Mouse (Mus musculus) gastrocnemius, postnatal 25 days (tissue): Measurements from ENCODE around the gene C2cd4c. TPM values are rescaled to one million over a fixed set of nuclear protein-coding genes. Genes with fewer than 3 reads are reported as not detected.

Experiments
- DNase-seq: peaks from one replicate; pipeline ENCODE4 v3.0.0; 2022
- long read RNA-seq, 2 experiments: library from polyadenylated mRNA; stranded (forward); transcript quantifications; one replicate each; pipeline ENCODE4 v2.0.0; 2021
- total RNA-seq, 2 experiments: library from RNA; stranded (reverse); gene quantifications; 1 replicate in 1 of 2; 2 replicates in 1 of 2; pipeline ENCODE4 v1.2.3; 2021

The C2cd4c gene
- total RNA-seq: not detected
- long read RNA-seq, experiment 1: 0 reads
- long read RNA-seq, experiment 2: 0 reads

DNA sequence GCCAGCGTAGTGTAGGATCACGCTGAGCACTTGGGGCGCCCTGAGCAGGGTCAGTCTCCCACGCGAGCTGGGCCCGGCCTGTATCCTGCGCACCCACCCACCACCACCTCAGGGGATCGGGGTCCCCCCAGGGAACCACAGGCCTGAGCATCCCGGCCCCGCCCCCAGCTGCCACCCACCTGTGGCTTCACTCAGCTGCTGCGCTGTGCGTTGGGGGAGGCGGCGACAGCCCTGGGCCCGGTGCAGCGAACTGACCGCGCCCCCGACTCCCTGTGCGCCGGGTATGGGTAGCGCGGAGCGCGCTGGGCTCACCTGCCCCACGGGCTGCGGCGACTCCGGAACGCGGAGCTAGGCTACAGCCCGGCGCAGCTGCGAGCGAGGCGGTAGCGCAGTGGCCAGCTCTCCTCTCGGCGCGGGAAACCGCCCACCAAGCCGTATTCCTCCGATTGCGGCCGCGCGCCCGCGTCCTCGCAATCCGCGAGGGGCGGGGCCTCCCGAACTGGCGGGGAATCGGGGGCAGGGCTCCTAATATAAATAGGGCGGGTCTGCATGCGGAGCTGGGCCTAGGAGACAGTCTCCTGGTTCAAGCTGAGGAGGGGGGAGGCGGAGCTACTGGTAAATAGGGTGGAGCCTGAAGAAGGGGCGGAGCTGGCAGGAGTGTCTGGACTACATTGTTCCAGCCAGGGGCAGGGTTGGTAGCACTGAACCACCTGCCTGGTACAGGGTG, at the start of gene C2cd4c:
Gene C2cd4c (minus strand): TSS at position 448 of the 727 bp plus-strand sequence.
- peak; percentile 42 for DNase-seq

GRCm38 (mm10) chr10:79661861-79662260, 48.0 kb upstream of the C2cd4c start:
- DNase-seq: no peak

DNA sequence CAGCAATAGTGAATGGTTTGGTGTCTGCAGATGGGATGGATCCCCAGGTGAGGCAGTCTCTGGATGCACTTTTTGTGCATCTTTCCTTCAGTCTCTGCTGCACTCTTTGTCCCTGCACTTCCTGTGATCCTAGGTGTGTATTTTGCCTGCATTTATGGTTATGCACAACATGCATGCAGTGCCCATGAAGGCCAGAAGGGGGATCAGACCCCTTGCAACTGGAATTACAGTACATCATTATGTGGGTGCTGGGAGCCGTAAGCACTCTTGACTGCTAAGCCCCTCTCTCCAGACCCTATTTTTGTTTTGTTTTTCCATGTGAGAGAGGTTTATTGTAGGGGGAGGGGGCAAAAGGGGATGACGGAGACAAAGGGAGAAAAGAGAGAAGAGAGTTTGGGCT, 46.5 kb upstream of the C2cd4c start:
- no peak for DNase-seq

DNA sequence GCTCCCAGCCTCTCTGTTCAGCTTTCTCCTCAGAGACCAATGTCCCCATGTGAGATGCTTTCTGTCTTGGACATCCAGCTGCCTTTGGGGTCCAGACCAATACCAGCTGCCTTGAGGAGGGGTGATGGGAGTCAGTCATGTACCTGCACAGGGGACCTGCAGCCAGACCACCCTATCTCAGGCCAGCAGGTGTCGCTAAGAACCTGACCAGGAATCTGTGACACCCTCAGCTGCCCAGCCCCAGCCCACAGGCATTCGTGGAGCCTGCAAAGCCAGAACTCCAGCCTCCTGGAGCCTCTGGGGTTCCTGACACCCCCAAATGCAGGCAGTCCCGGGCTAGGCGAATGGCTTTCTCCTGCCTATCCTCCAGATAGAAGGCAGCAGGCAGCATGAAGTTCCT, 45.0 kb upstream of the C2cd4c start:
- DNase-seq: no peak

GRCm38 (mm10) chr10:79654946-79655395, 41.1 kb upstream of the C2cd4c start:
- DNase-seq: no peak

DNA sequence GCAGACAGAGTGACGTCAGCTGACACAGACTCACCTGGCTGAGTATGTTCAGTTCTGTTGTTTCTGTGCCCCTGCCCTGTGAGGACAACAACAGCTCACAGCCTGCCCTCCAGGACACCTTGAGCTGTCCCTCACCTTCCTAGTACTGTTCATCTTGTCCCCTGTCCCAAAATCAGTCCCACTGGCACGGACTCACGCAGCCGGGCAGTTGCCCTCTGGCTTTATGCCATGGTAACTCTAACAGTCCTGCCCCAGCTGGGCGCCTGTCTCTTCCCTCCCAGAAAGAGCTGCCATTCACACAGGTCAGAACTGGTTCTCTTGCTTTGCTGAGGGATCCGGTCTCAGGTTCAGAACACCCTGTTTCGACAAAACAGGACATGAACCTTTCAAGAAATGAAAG, 39.0 kb upstream of the C2cd4c start:
- DNase-seq: peak; percentile 72

GRCm38 (mm10) chr10:79649070-79649751, 35.4 kb upstream of the C2cd4c start:
- peak; percentile 53 for DNase-seq

GRCm38 (mm10) chr10:79645711-79646110, 31.9 kb upstream of the C2cd4c start, which contains the start of gene Odf3l2:
Gene Odf3l2, minus strand, starts transcription at chr10:79645738.
- DNase-seq: peak; percentile 89

DNA sequence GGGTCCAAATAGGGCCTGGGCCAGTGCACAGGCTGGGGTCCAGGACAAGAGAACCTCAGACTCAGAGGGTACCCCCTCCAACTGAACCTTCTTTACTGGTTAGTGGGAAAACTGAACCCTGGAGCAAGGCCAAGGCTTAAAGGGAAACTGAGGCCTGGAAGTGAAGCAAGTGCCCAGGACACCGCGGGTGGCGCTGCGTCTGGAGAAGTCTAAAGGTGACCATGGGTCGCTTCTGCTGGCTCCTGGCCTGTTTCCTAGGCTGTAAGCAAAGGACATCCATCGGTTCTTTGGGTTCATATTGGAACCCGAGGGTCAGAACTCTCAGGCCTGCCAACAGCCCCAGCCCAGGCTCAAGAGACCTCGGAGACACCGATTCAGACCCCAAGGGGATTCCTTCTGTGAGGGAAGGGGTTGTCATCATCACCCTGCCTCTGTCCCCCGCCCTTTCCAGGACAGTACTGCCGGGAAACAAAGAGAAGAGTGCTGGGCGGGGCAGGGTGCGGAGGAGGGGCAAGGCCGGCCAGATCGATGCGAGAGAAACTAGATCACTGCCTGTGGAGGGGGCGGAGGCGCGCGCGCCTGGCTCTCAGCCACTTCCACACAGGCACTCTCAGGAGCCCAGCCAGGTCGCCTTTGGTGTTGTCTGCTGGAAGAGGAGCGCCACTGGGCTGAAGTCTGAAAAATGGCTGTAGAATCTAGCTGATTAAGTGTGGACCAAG, 24.8 kb upstream of the C2cd4c start:
- peak; percentile 74 for DNase-seq

- peak; percentile 40 for DNase-seq
These were observed 23.6 kb upstream of the C2cd4c start, which contains the start of gene Shc2 for GRCm38 (mm10) chr10:79637128-79638110. Gene Shc2, minus strand, starts transcription at chr10:79637918.

- DNase-seq: no peak
These were observed 22.5 kb upstream of the C2cd4c start for GRCm38 (mm10) chr10:79636287-79636686.

DNA sequence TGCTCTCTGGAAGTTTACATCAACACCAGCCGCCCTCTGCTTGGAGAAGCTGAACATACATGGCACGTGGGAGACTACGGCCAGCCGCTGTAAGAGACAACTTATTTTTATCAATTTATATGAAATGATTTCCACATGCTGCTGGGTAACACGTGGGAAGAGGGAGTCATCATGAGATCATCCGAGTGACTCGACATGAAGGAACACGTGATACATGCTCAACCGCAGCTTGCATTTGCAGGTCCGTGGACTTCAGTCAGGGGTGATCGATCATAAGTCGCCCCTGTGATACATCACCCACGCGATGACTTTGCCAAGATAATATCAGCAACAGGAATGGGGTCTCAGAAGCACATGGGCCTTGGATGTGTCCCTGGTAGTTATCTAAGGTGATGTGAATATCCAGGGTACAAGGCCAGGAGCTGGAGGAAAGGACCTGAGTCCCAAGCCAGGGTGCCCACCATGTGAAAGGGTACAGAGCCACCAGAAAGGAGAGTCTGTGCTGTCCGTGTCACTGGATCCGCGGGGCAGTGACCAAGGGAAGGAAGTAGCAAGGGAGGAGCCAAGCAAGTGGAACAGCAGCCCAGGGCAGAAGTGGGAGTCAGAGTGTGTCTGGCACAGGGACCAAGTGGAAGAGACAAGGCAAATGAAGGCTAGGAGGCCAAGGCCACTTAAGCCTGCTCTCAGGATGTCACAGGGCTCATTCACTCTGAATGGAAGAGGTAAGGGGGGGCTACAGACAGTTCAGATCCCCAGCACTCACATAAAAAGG, 19.4 kb upstream of the C2cd4c start:
- DNase-seq: no peak

DNA sequence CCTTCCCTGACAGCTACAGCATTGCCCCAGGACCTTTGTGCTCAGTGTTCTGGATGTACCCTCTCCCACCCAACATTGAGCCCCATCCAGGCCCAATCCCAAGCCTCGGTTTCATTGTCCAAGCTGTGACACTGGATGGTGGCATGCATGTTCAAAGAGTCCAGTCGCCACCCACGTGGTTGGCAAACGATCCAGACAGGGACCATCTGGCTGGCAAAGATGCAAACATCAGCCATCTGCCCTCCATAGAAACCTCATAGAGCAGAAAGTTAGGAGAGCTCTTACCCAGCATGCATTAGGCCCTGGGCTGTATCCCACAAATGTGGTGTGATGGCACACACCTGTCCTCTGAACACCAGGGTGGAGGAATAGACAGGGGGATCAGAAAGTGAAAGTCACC, 17.6 kb upstream of the C2cd4c start:
- no peak for DNase-seq

DNA sequence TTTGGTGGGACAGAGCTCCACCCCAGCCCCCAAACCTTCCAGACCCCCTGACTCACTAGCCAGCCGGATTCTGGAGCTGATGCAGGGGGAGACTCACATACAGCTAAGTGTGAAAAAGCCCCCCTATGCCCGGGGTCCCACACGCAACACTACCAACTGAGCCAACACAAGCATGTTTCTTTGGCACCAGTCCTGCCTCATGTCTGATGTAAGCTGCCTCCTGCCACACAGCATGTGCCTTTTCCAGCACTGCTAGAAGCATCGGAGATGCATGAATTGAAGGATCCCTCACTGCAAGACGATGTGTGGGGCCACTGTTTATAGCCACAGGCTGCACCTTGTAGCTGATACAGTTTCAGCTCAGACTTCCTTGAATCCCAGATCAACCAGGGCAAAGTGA, 14.6 kb upstream of the C2cd4c start:
- DNase-seq: no peak

DNA sequence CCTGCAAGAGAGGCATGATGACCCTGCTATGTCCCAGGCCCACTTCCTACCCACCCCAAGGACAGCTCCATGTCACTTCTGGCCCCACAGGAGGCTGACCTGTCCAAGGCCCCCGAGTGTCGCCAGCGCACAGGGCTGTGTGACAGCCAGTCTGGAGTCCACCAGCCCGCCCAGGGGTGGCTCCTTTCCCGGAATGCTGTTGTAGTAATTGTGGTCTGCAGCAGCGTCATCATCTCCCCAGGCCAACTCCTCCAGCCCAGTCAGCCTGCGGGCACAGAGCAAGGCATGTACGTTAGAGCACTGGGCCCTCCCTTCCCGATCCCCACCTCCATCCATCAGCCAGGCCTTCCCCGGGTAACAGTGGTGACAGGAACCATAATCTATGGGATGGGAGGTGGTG, 12.3 kb upstream of the C2cd4c start:
- DNase-seq: no peak

GRCm38 (mm10) chr10:79625398-79625797, 11.6 kb upstream of the C2cd4c start:
- DNase-seq: no peak

GRCm38 (mm10) chr10:79623950-79624349, 10.1 kb upstream of the C2cd4c start:
- DNase-seq: no peak

GRCm38 (mm10) chr10:79616376-79616775, 2.6 kb upstream of the C2cd4c start:
- no peak for DNase-seq

- no peak for DNase-seq
These were observed 2.0 kb upstream of the C2cd4c start for GRCm38 (mm10) chr10:79615860-79616259.

- DNase-seq: no peak
These were observed 449 bp upstream of the C2cd4c start for GRCm38 (mm10) chr10:79614305-79614643.
